Mouse (Mus musculus): ENCODE results near the gene Bok.
"Not testable (repeated sequence)": the region's sequence is repeated elsewhere in the genome, so short reads cannot be mapped to it uniquely, and the experiment has no call there.

Bok gene

DNA sequence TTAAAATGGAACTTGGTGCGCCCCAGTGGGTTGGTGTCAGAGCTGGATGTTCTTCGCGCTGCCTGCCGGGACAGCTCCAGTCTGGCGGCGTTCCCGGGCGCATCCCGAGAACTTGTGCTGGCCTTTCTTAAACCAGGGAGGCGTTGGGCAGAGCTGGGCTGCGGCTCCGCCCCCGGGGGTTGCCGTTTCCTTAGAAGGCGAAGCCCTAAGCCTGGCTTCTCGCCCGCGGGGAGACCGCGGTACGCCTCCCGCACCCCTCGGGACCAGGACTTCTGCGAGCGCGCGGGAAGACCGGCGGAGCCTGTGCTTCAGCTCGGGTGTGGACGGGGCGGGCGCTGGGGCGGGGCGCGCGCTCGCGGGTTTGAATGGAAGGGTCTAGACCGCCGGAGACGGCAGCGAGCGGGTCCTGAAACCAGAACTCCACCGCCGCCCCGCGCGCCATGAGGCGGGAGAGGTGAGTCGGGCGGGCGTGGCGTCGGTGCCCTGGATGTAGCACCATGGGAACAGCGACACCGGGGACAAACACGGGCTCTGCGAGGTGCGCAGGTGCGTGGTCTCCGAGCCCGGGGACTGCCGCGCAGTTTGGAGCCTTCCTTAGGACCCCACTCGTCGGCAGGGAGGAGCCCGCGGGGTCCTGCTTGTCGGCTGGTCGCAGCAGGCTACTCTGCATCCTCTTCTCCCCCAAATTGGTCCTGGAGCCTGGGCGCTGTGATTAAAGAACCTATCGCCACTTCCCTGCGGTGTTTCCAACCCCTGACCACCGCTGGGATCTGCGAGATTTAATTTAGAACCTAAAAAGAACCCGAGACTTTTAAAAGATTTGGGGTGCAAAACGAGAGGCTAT lies at the start of gene Bok:
Gene Bok (plus strand): TSS at position 260 of the 844 bp plus-strand sequence.
- peak; percentile 94 for DNase-seq

DNA sequence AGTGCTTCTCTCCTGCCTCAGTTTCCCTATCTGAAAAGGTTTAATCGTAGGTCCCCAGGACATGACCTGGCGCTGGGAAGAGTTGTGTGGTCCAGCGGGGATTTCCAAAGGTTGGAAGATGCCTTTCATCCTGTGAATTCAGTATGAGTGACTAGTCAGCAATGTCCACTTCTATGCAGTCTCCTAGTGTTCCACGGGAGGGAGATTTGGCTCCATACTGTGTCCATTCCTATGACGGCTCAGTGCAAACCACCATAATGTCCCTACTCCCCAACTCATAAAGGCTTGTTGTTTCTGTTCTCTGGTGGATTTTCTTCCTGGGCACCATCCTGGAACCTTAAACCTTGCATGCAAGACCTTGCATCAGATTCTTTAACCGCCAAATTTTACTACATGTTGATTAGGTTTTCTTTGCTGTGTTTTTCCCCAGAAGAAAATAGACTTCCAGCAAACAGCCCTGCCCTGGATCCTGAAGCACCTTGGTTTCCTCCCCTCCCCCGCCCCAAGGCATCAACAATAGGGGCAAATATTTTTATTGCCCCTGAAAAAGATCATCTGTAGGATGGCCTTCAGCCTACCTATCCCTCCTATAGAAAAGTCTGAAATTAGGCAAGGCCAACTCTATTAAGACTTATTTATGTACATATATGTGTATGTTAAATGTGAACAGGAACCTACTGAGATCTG lies 49.1 kb upstream of the Bok start:
- no peak for DNase-seq

- no peak for DNase-seq
Observed at GRCm38 (mm10) chr1:93641978-93642377, 43.5 kb upstream of the Bok start.

DNA sequence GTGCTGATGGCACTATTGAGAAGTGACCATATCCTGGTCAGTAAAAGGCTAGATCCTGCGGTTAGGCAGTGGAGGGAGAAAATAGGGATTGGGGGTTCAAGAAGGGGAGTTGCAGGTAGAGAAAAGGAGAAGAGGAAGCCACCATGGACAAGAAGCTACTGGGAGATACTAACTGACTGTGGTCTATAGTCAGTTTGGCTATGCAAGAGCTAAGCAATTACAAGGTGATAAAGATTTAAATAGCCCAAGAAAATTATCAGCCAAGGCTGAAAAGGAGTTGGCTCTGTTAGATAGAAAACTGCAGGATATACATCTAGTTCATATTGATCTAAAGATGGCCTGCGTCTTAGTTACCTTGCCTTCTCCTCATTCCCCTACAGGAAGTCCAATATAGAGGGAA lies 42.8 kb upstream of the Bok start:
- DNase-seq = no peak

DNA sequence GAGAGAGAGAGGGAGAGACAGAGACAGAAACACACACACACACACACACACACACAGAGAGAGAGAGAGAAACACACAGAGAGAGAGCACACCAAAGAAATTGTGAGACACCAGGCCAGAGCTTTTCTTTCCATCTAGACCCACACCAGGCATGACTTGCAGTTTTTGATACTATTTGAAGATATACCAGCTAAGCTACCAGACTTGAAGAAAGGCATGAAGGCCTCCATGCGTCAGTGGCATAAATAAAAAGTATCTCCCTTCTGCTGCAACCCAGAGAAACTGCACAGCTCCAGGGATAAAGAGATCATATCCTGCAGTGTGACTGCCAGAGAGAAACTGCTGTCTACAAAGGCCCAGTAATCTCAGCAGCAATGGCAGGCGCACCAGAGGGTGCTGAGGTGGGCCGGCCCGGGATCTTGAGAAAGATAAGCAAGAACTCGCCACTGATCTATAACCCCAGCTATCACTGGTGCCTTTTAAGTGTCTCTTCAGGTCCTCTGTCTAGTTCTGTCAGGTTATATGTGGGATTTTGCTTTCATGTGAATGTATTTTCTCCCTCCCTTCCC lies 35.8 kb upstream of the Bok start:
- no peak for DNase-seq

DNA sequence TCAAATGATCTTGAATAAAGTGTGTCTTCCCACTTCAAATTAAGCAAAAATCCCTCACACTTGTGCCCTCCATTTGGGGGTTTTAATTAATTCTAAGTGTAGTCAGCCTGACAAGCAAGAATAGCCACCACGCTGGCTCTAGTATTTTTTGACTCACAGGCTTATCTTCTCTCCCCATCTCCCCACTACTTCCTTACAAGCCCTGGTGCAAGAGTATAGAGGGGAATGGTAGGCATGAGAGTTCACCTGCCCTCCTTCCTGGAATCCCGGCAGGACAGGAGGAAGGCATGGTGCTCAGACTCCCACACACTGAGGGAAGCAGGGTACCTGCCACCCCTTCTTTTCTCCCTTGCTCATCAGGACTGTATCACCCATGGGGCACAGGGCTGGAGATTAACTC lies 31.2 kb upstream of the Bok start:
- DNase-seq = no peak

DNA sequence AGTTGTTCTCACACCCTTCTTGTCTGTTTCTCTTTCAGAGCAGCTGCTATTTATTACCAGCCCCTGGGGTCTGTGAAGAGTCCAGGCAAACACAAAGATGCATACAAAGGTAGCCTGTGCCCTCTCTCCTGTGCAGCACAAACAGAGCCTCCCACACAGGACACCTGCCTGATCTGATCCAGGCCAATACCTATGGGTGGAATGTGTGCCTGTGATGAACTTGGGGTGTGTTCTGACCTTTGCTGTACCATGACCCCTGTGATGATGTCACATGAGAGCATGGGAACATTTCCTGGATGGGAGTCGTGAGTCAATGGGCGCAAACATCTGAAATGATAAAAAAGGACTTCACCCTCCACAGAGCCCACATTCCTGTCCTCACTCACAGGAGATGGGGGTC lies 30.7 kb upstream of the Bok start:
- DNase-seq = no peak

- no peak for DNase-seq
Observed at GRCm38 (mm10) chr1:93656325-93657024, 29.0 kb upstream of the Bok start.

- no peak for DNase-seq
Observed at GRCm38 (mm10) chr1:93657025-93657360, 28.5 kb upstream of the Bok start.

- DNase-seq = not testable (repeated sequence)
Observed at GRCm38 (mm10) chr1:93658559-93658958, 26.9 kb upstream of the Bok start, which contains the start of gene Stk25. TSS of gene Stk25 (minus strand) at chr1:93658659.

DNA sequence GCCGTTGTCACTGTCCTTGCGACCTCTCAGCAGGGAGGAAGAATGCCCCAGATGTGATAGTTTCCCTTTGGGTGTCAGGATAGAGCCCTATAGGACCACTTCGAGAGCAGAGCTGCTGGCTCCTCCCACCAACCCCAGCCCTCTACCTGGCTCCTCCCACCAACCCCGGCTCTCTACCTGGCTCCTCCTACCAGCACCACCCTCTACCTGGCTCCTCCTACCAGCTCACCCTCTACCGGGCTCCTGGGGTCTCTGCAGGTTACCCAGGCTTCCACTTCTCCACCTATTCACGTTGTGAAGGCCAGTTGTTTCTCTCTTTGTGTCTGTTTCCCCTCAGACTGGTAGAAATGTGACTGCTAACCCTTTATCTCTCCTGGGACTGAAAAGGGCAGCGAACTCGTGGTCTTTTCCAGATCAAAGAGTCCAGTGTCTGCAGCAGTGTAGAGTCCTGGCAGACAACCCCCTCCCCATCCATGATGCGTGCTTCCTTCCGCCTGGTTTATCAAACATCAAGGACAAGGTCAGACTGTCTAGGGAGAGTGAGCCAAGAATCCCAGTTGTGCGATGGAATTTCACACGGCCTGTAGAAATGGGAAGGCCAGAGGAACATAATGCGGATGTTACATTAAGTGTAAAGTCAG lies 17.6 kb upstream of the Bok start:
- DNase-seq = peak; percentile 56

DNA sequence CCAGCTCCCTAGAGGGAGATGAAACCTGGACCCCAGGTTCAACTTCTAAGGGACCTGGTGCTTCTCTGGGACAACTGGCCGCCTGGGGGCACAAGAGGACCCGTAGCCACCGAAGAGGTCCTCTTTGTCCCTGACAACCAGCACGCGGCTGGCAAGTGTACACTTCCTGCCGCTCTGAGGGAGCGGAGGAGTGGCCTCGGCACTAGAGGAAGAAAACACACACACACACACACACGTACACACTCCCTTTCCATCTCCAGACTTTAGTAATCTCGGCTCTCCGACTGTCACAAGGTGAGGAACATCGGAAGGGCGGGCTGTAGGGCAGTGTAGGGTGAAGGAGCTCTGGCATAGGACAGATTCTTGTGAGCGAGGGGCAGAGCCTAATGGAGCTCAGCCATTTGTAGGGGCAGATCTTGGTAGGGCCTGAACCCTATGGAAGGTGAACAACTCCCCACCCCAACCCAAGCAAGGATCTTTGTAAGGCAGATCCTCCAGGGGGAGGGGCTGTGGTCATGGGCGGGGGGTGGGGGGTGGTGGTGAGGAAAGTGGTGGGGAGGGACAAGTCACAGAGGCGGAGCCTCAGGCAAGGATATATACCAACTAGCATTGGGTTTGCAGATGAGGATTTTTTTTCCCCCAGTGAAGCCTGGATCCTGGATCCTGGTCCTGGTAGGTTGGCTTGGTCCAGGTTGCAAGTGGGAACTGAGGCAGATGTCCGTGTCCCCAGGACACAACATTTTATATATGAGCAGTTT lies 16.5 kb upstream of the Bok start:
- DNase-seq = peak; percentile 92

DNA sequence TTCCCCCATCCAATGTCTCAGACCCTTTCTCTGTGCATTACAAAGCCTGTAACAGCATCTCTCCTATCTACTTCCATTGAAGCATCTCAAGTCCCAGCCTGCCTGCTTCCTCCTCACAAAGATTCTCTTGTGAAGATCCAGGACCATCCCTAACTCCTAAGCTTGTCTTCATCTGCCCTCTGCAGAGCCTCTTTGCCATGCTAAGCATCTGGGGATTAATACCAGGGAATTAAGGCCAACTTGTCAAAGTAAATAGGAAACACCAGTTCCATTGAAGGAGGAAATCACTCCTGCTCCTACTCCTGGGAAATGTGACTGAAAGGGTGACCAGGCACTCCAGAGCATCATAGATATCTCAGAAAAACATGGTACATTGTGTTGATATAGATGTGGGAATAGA lies 15.5 kb upstream of the Bok start:
- no peak for DNase-seq

DNA sequence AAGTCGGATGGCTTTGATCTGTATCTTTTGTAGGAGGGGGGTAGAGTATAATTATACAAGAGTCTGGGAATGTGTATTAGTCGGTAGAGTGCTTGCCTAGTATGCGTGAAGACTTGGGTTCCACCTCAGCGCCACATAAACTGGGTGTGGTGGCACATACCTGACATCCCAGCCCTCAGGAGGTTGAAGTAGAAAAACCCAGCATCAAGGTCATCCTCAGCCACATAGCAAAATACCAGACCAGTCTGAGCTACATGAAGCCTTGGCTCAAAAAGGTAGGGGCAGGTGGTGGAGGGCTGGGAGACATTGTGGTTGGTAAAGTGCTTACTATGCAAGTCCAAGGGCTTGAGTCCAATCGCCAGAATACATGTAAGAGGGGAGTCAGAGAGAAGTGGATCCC lies 12.8 kb upstream of the Bok start:
- peak; percentile 33 for DNase-seq

DNA sequence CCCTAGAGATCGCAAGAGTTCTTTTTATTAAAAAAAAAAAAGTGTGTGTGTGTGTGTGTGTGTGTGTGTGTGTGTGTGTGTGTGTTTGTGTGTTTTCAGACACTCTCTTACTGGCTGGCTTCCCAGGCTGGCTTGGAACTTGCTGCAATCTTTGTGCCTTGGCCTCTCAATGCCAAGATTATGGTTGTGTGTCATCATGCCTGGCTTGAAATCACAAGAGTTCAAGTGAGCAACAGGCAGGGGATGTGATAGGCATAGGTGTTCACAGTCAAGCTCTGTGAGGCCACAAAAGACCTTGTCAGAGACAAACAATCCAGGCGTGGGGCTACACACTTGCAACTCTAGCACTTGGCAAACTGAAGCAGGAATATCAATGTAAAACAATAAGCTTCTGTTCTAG lies 7.1 kb upstream of the Bok start:
- DNase-seq = no peak

GRCm38 (mm10) chr1:93679889-93680568 lies 5.4 kb upstream of the Bok start:
- peak; percentile 50 for DNase-seq

- DNase-seq = peak; percentile 82
Observed at GRCm38 (mm10) chr1:93686245-93686960, 943 bp downstream of the Bok start.

GRCm38 (mm10) chr1:93686961-93687320 lies 1.5 kb downstream of the Bok start:
- peak; percentile 72 for DNase-seq

DNA sequence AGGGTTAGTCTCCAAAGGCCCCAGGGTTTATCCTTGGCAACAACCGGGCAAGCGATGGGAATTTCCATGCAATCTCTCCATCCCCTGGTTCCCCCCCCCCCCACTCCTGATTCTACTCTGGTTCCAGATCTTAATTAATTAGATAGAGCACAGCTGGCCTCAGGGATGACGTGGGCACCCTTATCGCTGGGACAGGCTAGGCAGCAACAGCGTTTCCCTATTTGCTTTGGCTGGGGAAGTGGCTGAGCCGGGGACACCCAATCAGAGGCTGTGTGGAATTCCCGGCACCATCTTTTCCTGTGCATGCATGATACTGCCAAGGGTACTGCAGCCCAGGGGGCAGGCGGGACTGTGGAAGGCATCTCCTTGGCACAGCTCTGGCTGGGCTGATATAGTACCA lies 2.7 kb downstream of the Bok start:
- peak; percentile 79 for DNase-seq

GRCm38 (mm10) chr1:93689901-93690496 lies 4.5 kb downstream of the Bok start:
- no peak for DNase-seq

Data from kidney, postnatal 14 days (tissue).